Mouse (Mus musculus) heart, embryonic 16.5 days (tissue): ENCODE measurements around the gene Necap1. TPM values are rescaled to one million over a fixed set of nuclear protein-coding genes. Genes with fewer than 3 reads are reported as not detected.

Source experiments
- ATAC-seq: fragments of 200-750 bp; cut with Nextera tagmentation; replicated peaks from 2 replicates; pipeline ENCODE4 v1.8.0; 2017; ENCODE audit warnings: moderate number of reproducible peaks; ENCODE audit not compliant: insufficient read depth, low FRiP score; ENCODE audit errors: extremely low read depth
- H3K27ac ChIP-seq: fragments of 300-500 bp; sonication (generic); 2 replicates; pipeline ENCODE4 v1.5.1; 2014; ENCODE audit warnings: mild to moderate bottlenecking, low read length, control low read depth, moderate library complexity
- H3K27me3 ChIP-seq: fragments of 300-500 bp; sonication (generic); 2 replicates; pipeline ENCODE4 v1.6.1; 2014; ENCODE audit warnings: low read length, mixed read lengths; ENCODE audit not compliant: control insufficient read depth, insufficient read depth
- H3K36me3 ChIP-seq: fragments of 300-500 bp; sonication (generic); 2 replicates; pipeline ENCODE4 v1.6.1; 2014; ENCODE audit not compliant: control insufficient read depth, insufficient read depth
- H3K4me1 ChIP-seq: fragments of 300-500 bp; sonication (generic); 2 replicates; pipeline ENCODE4 v1.6.1; 2014; ENCODE audit warnings: low read length, mixed read lengths; ENCODE audit not compliant: control insufficient read depth, insufficient read depth
- H3K4me2 ChIP-seq: fragments of 300-500 bp; sonication (generic); 2 replicates; pipeline ENCODE4 v1.6.1; 2014; ENCODE audit warnings: low read depth, mild to moderate bottlenecking, control low read depth, low read length
- H3K4me3 ChIP-seq: fragments of 300-500 bp; sonication (generic); 2 replicates; pipeline ENCODE4 v1.5.1; 2014; ENCODE audit warnings: mild to moderate bottlenecking, control low read depth, low read length
- H3K9ac ChIP-seq: fragments of 300-500 bp; sonication (generic); 2 replicates; pipeline ENCODE4 v1.6.1; 2014; ENCODE audit warnings: low read length, control low read depth
- H3K9me3 ChIP-seq: fragments of 300-500 bp; sonication (generic); replicated peaks from 2 replicates; pipeline ENCODE4 v1.6.1; 2016; ENCODE audit warnings: low read length; ENCODE audit not compliant: control insufficient read depth
- WGBS: fragments of 180-500 bp; shearing (Covaris S2); extraction: QIAGEN DNeasy Blood & Tissue Kit; methylation state at CpG from one replicate; pipeline ENCODE4 v1.1.7; 2014; 5-methylcytosine and 5-hydroxymethylcytosine counted together
- microRNA-seq: library from miRNA; unstranded; fragments of <30 nt; microRNA quantifications from one replicate; pipeline ENCODE4, GENCODE M21; 2017
- polyA plus RNA-seq: library from polyadenylated mRNA; unstranded; fragments of >200 nt; fragmentation: Nextera tagmentation; extraction: Ambion mirVana; gene quantifications from 2 replicates; pipeline ENCODE4 v1.2.1, GENCODE M21; 2015

The Necap1 gene
- polyA plus RNA-seq, 1 experiment from 2014 or later: 51.1 TPM

GRCm38 (mm10) chr6:122934845-122935244 is 60.6 kb downstream of the Necap1 start:
- H3K9me3 ChIP-seq: no peaks in the 10 kb centered on the region
- no peak overlapping the region for H3K4me2 ChIP-seq
- no peak for ATAC-seq
- H3K4me3 ChIP-seq: no peak overlapping the region
- H3K36me3 ChIP-seq: no peaks in the 10 kb centered on the region
- no peak overlapping the region for H3K9ac ChIP-seq
- H3K27ac ChIP-seq: no peak overlapping the region
- H3K27me3 ChIP-seq: no peaks in the 10 kb centered on the region
- H3K4me1 ChIP-seq: no peaks in the 10 kb centered on the region
- WGBS: 79% methylated on average over 3 of the region's 3 CpGs

Small RNA genes within 50 kb of the gene (microRNA-seq; reads per million reads assigned to microRNA genes)
- not detected for gene Mir7231

Other genes starting within 250 kb of the Necap1 start
- gene Dppa3, start 248.1 kb upstream of the Necap1 start, polyA plus RNA-seq: not detected in 2 replicates
- 0.54 and 1.1 TPM in 2 replicates for gene Nanog, start 167.0 kb upstream of the Necap1 start, polyA plus RNA-seq
- 10.5 and 10.9 TPM in 2 replicates for gene Slc2a3, start 72.8 kb upstream of the Necap1 start, polyA plus RNA-seq
- gene Foxj2, start 54.6 kb upstream of the Necap1 start, polyA plus RNA-seq: 6.1 TPM in 2 replicates
- gene C3ar1, start 18.3 kb upstream of the Necap1 start, polyA plus RNA-seq: 2.5 and 2.7 TPM in 2 replicates
- 2.4 and 2.7 TPM in 2 replicates for gene Clec4a1, start 47.4 kb downstream of the Necap1 start, polyA plus RNA-seq
- gene Clec4a3, start 78.0 kb downstream of the Necap1 start, polyA plus RNA-seq: 2.6 and 3.5 TPM in 2 replicates
- gene Clec4a4, start 115.9 kb downstream of the Necap1 start, polyA plus RNA-seq: not detected in 2 replicates
- not detected in 2 replicates for gene Clec4b1, start 175.5 kb downstream of the Necap1 start, polyA plus RNA-seq
- 2.3 and 2.5 TPM in 2 replicates for gene Clec4a2, start 232.0 kb downstream of the Necap1 start, polyA plus RNA-seq